Mouse (Mus musculus): ENCODE data around the gene Ramac. TPM values are rescaled to one million over a fixed set of nuclear protein-coding genes. Genes with fewer than 3 reads are reported as not detected.

Gene Ramac
- total RNA-seq, 1 experiment from 2014 or later: 86.9 TPM

GRCm38 (mm10) chr7:81775325-81775724 lies 12.6 kb downstream of the Ramac start:
- no peak for ATAC-seq (replicated peaks; ENCODE audit: low read depth, poor library complexity, severe bottlenecking)

- no peak for ATAC-seq (replicated peaks; ENCODE audit: low read depth, poor library complexity, severe bottlenecking)
These were observed 15.0 kb downstream of the Ramac start for GRCm38 (mm10) chr7:81777667-81778218.

GRCm38 (mm10) chr7:81788536-81788935 lies 25.8 kb downstream of the Ramac start:
- ATAC-seq (replicated peaks; ENCODE audit: low read depth, poor library complexity, severe bottlenecking): 0 out of 2 replicates have a peak, but pooled peaks have one; percentile 10

GRCm38 (mm10) chr7:81789095-81789757 lies 26.5 kb downstream of the Ramac start, which contains the start of gene 3110040N11Rik:
3110040N11Rik (minus strand) TSS chr7:81789478.
- peak; percentile 95 for ATAC-seq (replicated peaks; ENCODE audit: low read depth, poor library complexity, severe bottlenecking)

- no peak for ATAC-seq (replicated peaks; ENCODE audit: low read depth, poor library complexity, severe bottlenecking)
These were observed 43.3 kb downstream of the Ramac start for GRCm38 (mm10) chr7:81806067-81806466.

Other genes starting within 250 kb of the Ramac start
- gene Fsd2, start 196.0 kb upstream of the Ramac start, total RNA-seq (2017): 0.24 TPM in 1 of 2 replicates, not detected in the other
- gene Whamm, start 191.7 kb upstream of the Ramac start, total RNA-seq (2017): 16.9 and 23.2 TPM in 2 replicates
- 0.78 TPM in 2 replicates for gene Homer2, start 55.4 kb upstream of the Ramac start, total RNA-seq (2017)
- gene 3110040N11Rik, start 26.6 kb downstream of the Ramac start, total RNA-seq (2017): 79.2 and 93.8 TPM in 2 replicates
- gene Btbd1, start 66.5 kb downstream of the Ramac start, total RNA-seq (2017): 99.7 and 120 TPM in 2 replicates
- gene Gm10160, start 92.9 kb downstream of the Ramac start, total RNA-seq (2017): not detected in 2 replicates
- 122 and 127 TPM in 2 replicates for gene Tm6sf1, start 96.1 kb downstream of the Ramac start, total RNA-seq (2017)
- gene Hdgfl3, start 171.5 kb downstream of the Ramac start, total RNA-seq (2017): 5.0 and 6.2 TPM in 2 replicates
- not detected in 2 replicates for gene Bnc1, start 229.4 kb downstream of the Ramac start, total RNA-seq (2017)

All from common myeloid progenitor, adult 5-6 weeks (primary cell).